Mouse (Mus musculus): ENCODE measurements around the gene Nfia.
A peak's percentile ranks its signal among the peaks of the same experiment; 100 is the strongest.

Nfia gene

GRCm38 (mm10) chr4:98101153-98102096 is 328.9 kb downstream of the Nfia start:
- no peak for DNase-seq (ENCODE audit: low read depth, low spot score)

DNA sequence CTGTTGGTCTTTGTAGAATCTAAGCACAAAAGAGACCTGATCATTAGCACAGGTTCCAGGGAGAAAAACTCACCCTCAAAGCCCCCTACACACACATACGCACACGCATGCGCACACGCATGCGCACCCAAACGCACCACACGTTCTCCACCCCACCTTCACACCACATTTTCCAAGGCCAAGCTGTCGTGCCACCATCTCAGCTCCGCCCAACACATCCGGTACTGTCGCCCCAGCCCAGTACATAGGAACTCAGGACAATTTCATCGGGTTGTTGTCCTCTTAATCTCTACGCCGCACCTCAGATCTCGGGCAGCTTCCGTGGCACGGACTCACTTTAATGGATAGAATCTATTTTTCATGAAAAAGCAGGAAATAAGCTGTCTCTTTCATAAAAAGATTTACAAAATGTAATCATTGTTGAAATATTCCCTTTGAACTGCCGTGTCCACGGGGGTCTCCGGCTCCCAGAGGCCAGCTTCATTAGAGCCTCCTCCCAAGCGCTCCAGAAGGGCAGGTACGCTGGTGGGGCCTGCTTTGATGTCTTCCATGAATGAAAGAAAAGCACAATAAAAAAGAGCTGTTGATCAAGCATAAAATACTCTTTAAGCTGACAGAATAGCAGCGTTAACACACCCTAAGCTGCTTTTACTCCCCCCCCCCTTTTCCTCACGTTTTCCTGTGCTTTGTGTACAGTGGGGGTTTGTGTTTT is 330.2 kb downstream of the Nfia start:
- DNase-seq (ENCODE audit: low read depth, low spot score) = no peak

- DNase-seq (ENCODE audit: low read depth, low spot score) = no peak
Observed at GRCm38 (mm10) chr4:98103337-98103666, 330.8 kb downstream of the Nfia start.

- peak; percentile 72 for DNase-seq (ENCODE audit: low read depth, low spot score)
Observed at GRCm38 (mm10) chr4:98104161-98104560, 331.6 kb downstream of the Nfia start.

DNA sequence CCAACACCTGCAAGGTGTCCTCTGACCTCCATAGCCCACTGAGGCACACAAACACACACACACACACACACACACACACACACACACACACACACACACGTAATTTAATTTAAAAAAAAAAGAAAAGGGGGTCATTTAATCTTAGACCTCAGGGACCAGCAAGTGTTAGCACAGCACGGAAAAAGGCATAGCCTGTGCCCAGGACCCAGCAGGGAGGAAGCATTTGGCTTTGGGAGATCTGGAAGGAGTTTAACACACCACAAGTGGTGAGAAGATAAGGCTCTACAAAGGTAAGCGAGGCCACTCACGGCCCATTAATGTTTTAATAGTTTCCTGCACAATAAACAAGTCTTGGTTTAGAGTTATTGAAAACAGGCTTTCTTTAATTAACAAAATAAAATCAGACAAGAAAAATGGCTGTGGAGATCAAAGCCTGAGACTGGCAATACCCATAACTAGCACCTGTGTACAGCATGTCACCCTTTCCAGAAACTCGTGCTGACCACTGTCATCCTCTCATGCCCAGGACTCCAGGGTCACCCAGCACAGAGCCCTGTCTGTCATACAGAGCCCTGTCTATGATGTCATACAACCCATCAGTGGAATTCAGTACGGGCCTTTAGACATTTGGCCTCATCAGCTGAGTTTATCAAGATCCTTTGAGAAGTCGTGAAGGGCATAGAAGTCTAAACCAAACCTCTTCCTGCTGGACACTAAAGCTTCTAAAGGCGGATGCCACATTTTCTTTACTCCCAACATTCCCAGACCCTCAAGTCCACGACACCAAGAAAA is 332.6 kb downstream of the Nfia start:
- DNase-seq (ENCODE audit: low read depth, low spot score) = no peak

DNA sequence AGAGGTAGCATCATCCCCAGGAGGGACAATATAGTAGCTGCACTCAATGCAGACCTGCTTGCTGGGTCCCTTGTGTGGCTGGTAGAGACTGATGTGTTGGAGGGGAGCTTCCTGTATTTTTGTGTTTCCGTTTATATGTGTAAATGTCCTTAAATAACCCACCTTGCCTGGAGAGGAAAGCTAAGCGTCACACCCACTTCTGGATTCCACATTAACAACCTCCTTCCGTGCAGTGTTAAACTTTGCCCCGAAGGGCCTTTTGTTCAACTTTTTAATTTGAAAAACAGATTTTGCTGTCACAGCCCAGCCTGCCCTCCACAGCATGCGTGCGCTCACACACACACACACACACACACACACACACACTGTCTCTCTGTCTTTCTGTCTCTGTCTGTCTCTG is 333.4 kb downstream of the Nfia start:
- DNase-seq (ENCODE audit: low read depth, low spot score) = no peak

DNA sequence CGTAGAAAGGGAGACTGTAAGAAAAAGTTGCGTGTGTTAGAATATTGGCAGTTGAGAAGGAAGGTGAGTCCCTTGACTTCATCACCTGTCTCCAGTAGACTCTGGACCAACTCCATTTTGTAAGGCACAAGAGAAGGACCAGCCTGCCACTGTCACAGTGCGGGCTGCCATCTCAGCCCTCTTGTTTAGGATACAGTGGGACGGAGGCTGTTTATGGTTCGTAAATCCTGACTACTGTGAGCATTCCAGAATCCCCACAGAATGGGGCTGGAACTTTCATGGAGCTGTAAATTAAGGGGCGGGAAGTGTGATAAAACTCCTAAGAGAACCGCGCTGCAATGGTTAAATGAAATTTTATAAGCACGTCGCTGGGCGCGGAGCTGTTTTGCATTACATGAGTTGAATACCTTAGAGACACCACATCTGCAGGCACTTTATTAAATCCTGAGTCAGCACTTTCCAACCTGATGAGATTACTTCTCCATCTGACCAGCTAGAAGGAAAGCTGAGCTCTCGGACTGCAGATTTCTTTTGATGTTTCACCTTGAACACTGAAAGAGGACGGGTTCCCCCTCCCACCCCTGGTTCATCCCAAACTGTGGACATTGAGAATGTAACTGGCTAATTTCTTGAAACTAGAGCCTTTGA is 334.0 kb downstream of the Nfia start:
- no peak for DNase-seq (ENCODE audit: low read depth, low spot score)

DNA sequence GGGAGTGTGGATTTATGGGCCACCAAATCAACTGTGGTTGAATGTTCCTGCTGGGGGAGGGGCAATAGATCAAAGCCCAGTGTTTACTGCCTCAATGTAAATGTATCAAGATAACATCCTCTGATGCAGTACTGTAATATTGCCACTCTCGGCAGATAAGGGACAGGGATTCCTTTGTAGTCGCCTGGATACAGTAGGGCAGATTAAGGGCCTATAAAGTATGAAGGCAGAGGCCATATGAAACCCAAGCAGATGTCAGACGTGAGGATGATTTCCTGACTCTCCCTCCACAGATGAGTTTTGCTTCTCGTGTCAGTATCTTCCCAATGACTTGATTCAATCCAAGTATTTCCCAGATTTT is 334.5 kb downstream of the Nfia start:
- no peak for DNase-seq (ENCODE audit: low read depth, low spot score)

DNA sequence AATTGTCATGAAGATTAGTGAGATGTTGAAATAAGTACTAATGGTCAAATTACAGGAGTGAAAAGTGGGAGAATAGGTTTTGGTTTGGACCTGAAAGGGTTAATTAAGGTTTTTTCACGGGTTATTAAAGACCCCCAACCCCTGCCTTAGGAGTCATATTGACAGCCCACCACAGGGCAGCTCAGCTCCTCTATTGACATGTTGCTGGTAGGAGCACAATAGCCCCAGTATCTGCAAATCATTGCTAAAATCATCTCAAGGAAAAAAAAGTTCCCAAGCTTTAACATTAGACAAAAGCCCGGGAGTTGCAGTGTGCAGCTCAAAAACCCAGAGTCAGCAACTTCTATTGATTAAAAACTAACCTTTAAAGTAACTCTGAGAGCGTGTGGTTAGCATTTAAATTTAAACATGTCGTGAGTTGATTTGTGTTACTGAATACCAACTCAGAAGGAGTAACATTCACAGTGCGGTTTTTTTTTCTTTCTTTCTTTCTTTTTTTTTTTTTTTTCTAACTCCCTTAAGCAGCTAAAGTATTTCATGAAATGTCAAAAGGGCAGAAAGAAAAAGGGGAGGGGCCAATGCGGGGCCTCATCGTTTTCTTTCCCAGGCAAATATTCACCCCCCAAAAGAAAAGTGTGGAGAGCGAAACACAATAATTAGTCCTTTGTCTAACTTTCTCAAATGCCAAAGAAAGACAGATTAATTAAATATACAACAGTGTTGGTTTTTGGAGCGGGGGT is 335.6 kb downstream of the Nfia start:
- DNase-seq (ENCODE audit: low read depth, low spot score) = no peak

GRCm38 (mm10) chr4:98108676-98109016 is 336.1 kb downstream of the Nfia start:
- no peak for DNase-seq (ENCODE audit: low read depth, low spot score)

- DNase-seq (ENCODE audit: low read depth, low spot score) = peak; percentile 67
Observed at GRCm38 (mm10) chr4:98109064-98109463, 336.5 kb downstream of the Nfia start.

- no peak for DNase-seq (ENCODE audit: low read depth, low spot score)
Observed at GRCm38 (mm10) chr4:98109911-98110310, 337.4 kb downstream of the Nfia start.

DNA sequence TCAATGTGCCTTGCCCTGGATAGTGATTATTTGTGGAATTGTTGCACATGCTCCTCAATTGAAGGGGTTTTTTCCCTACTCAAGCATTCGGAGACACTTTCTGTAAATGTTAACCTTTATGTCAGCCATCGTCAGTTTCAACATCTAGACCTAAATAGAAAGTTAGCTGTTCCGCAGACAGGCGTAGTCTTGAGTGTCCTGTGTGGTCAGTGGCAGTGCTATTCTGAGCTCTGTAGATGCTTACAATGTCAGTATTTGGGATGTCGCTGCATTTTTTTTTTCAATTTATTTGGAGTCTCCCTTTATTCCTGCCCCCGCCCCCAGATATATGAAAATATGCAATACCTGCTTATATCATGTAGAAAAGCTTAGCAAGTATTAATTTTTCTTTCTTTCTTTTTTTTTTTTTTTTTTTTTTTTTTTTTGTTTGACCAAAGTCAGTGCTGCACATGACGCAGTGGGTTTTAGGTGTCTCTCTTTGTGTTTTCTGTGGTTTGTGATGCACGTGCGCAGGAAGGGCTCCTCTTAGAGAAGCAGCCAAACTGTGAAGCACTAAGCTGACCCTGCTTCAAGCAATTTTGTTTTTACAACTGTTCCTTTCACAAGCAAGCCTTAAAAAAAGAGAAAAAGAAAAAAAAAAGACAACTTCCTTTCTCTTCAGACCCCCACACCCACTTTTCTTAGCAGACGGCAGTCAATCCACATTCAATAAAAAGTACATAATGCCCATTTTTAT is 340.9 kb downstream of the Nfia start:
- no peak for DNase-seq (ENCODE audit: low read depth, low spot score)

DNA sequence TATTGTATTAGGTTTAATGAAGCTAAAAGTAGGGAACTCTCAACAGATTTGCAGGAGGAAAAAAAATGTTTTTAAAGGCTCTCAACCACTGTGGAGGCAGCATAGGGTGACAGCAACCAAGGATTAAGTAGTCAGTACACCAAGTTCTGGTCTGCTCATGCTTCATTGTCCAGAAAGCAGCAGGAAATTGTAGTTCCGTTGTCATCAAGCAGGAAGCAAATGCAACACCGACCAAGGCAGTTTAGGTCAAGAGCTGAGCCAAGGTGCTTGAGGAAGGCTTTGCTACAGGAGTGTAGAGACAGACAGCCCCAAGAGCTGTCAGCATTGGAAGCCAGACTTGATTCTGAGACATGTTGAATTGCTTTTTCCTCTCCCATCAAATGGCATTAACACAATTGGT is 342.4 kb downstream of the Nfia start:
- no peak for DNase-seq (ENCODE audit: low read depth, low spot score)

DNA sequence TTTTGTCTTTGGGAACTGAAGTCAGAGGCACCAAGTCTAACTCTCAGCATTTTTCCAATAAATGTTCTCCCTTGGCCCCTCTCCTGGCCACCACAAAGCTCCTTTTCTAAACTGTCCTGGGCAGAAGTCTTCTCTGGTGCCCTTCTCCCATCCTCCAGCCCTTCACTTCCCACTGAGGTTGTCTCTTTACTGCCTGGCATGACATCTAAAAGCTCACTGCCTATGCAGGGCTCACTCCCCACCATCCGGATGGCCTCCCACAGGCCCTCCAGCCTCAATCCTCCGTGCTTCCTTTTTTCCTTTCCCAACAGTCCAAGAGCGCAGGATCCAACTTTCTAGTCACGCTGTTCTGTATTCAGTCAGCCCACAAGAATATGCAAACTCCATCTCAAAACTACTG is 342.9 kb downstream of the Nfia start:
- no peak for DNase-seq (ENCODE audit: low read depth, low spot score)

DNA sequence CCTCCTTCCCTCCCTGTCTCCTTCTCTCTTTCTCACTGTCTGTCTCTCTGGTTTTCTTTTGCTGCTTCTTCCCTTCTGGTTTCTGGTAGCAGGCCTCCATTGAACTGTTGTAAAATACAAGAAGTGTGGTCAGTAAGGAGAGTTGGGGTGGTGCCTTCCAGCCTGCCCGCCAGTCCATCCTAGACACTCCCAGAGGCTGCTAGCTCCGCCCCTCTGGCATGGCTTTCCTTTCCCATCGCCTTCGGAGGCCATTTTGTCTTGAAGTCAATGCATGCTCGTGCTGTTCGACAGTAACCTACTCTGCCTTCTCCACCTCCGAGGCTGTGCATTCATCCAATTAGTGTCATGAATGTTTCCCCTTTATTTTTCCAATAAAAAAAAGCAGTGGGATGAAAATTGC is 343.5 kb downstream of the Nfia start:
- DNase-seq (ENCODE audit: low read depth, low spot score) = no peak

- no peak for DNase-seq (ENCODE audit: low read depth, low spot score)
Observed at GRCm38 (mm10) chr4:98118126-98118525, 345.6 kb downstream of the Nfia start.

DNA sequence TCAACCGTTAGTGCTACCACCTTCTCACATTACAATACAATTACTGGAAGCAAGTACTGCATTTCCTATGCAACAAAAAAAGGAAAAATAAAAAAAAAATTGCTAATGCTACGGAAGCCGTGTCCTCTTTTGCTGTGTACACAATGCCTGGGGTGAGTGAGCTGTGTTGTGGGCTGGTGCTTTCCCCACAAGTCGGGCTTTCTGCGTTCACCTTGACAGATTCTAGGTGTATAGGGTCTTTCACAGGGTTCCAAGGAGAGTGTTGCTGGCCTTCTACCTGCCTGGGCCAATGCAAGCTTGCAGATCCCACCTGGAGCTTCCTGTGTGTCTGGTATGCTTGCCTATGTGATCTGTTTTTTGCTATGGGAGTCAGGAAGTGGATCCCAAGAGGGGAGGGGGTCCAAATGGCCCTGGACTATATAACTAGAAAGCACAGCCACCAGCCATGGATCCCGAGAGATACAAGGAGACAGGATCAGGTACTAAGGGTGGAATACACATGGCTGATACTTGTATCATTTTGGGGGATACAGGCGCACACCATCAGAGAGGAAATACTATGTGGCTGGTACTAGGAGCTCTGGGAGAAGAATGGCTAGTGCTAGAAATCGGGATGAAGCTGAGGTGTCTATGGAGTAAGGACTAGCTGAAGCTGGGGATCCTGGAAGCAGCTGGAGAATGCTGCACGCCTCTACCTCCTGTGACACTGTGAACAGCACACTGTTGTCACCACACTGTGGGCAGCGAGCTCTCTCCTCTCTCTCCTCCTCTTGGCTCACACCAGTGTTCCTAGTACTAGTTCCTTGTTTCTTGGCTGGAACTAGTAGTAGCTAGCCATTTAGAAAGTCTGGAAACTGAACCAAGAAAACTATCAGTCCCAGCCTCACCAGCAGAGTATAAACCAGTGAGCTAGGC is 346.5 kb downstream of the Nfia start:
- DNase-seq (ENCODE audit: low read depth, low spot score) = no peak

- no peak for DNase-seq (ENCODE audit: low read depth, low spot score)
Observed at GRCm38 (mm10) chr4:98119949-98120531, 347.5 kb downstream of the Nfia start.

Data from 3T3-L1 (cell line).